Mouse (Mus musculus) kidney, embryonic 14.5 days (tissue): ENCODE measurements at regions not wholly inside any gene's neighbourhood (a gene's known extent, or its start where the extent isn't known, plus 50 kb on each side); places are given as distances from the start of the nearest gene placed in this dataset.

Experiments
- ATAC-seq: fragments of 200-750 bp; cut with Nextera tagmentation; 2 replicates; pipeline ENCODE4 v1.8.0; 2017; ENCODE audit warnings: moderate number of reproducible peaks, mild to moderate bottlenecking, moderate TSS enrichment, moderate library complexity; ENCODE audit not compliant: low FRiP score, low TSS enrichment
- H3K27ac ChIP-seq: fragments of 300-500 bp; sonication (generic); 2 replicates; pipeline ENCODE4 v1.5.1; 2014; ENCODE audit warnings: low read depth, mild to moderate bottlenecking, low read length, moderate library complexity, mixed read lengths
- H3K27me3 ChIP-seq: fragments of 300-500 bp; sonication (generic); 2 replicates; pipeline ENCODE4 v1.6.1; 2014; ENCODE audit warnings: mild to moderate bottlenecking, low read length; ENCODE audit not compliant: control insufficient read depth, insufficient read depth
- H3K36me3 ChIP-seq: fragments of 300-500 bp; sonication (generic); 2 replicates; pipeline ENCODE4 v1.6.1; 2014; ENCODE audit warnings: low read length, mixed read lengths; ENCODE audit not compliant: control insufficient read depth, insufficient read depth
- H3K4me1 ChIP-seq: fragments of 300-500 bp; sonication (generic); 2 replicates; pipeline ENCODE4 v1.6.1; 2014; ENCODE audit warnings: low read length, mixed read lengths; ENCODE audit not compliant: control insufficient read depth, insufficient read depth
- H3K4me2 ChIP-seq: fragments of 300-500 bp; sonication (generic); replicated peaks from 2 replicates; pipeline ENCODE4 v1.6.1; 2014; ENCODE audit warnings: low read depth, mild to moderate bottlenecking, low read length
- H3K4me3 ChIP-seq: fragments of 300-500 bp; sonication (generic); 2 replicates; pipeline ENCODE4 v1.5.1; 2014; ENCODE audit warnings: mild to moderate bottlenecking, low read length
- H3K9ac ChIP-seq: fragments of 300-500 bp; sonication (generic); 2 replicates; pipeline ENCODE4 v1.6.1; 2014; ENCODE audit warnings: low read depth, mild to moderate bottlenecking, low read length, moderate library complexity
- H3K9me3 ChIP-seq: fragments of 300-500 bp; sonication (generic); 2 replicates; pipeline ENCODE4 v1.6.1; 2016; ENCODE audit warnings: low read length; ENCODE audit not compliant: control insufficient read depth
- WGBS: fragments of 180-500 bp; shearing (Covaris S2); extraction: QIAGEN DNeasy Blood & Tissue Kit; methylation state at CpG from one replicate; pipeline ENCODE4 v1.1.7; 2014; 5-methylcytosine and 5-hydroxymethylcytosine counted together

GRCm38 (mm10) chr4:106209465-106209864 is 106.5 kb upstream of the Usp24 start:
- no peak overlapping the region for H3K9ac ChIP-seq
- no peaks in the 10 kb centered on the region for H3K27me3 ChIP-seq
- H3K9me3 ChIP-seq = no peaks in the 10 kb centered on the region
- no peak overlapping the region for H3K4me3 ChIP-seq
- ATAC-seq = no peak
- 0 out of 2 replicates have a peak, but pooled peaks cover 4% of the 10 kb centered on the region for H3K4me1 ChIP-seq
- H3K4me2 ChIP-seq = no peak overlapping the region
- no peak overlapping the region for H3K27ac ChIP-seq
- 85% methylated on average over 11 of the region's 11 CpGs for WGBS
- H3K36me3 ChIP-seq = no peaks in the 10 kb centered on the region

GRCm38 (mm10) chr4:106209975-106210374 is 106.0 kb upstream of the Usp24 start:
- Histone ChIP-seq H3K27me3 (no peaks in the 10 kb centered on the region), H3K4me1 (0 out of 2 replicates have a peak, but pooled peaks cover 4% of the 10 kb centered on the region), H3K4me3 (no peak overlapping the region), H3K4me2 (no peak overlapping the region), H3K9ac (no peak overlapping the region), H3K27ac (no peak overlapping the region), H3K9me3 (no peaks in the 10 kb centered on the region), H3K36me3 (no peaks in the 10 kb centered on the region)
- ATAC-seq = no peak
- WGBS = 90% methylated on average over 1 of the region's 1 CpGs

- no peak overlapping the region for H3K4me3 ChIP-seq
- H3K9ac ChIP-seq = no peak overlapping the region
- 88% methylated on average over 5 of the region's 5 CpGs for WGBS
- no peak for ATAC-seq
- H3K4me1 ChIP-seq = no peaks in the 10 kb centered on the region
- no peaks in the 10 kb centered on the region for H3K27me3 ChIP-seq
- no peaks in the 10 kb centered on the region for H3K9me3 ChIP-seq
- no peak overlapping the region for H3K4me2 ChIP-seq
- no peaks in the 10 kb centered on the region for H3K36me3 ChIP-seq
- no peak overlapping the region for H3K27ac ChIP-seq
Observed at GRCm38 (mm10) chr4:106214170-106214569, 101.8 kb upstream of the Usp24 start.

DNA sequence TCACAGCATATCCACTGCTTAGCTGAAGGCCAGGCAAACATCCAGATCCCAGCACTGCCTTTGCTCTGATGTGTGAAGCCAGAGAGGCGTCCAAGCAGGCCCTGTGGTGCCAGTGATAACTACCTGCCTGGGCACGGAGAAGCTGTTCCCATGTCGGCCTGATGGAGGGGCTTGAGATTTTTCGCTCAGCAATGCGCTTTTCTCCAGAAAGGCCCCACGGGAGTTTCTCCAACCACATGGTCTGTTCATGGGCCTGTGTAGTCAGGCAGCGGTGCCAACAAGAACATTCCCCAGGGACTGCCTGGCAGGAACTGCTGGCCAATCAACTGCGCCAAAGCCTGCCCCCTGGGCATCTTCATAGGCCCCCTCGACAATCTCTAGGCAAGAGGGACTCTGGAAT is 95.4 kb upstream of the Usp24 start:
- no peak overlapping the region for H3K9ac ChIP-seq
- H3K36me3 ChIP-seq = no peaks in the 10 kb centered on the region
- H3K27me3 ChIP-seq = no peaks in the 10 kb centered on the region; the same call in 1 of the 2 replicates
- no peak overlapping the region for H3K4me3 ChIP-seq
- no peaks in the 10 kb centered on the region for H3K4me1 ChIP-seq
- no peak overlapping the region for H3K4me2 ChIP-seq
- WGBS = 73% methylated on average over 9 of the region's 9 CpGs
- H3K27ac ChIP-seq = no peak overlapping the region
- no peaks in the 10 kb centered on the region for H3K9me3 ChIP-seq
- no peak for ATAC-seq

DNA sequence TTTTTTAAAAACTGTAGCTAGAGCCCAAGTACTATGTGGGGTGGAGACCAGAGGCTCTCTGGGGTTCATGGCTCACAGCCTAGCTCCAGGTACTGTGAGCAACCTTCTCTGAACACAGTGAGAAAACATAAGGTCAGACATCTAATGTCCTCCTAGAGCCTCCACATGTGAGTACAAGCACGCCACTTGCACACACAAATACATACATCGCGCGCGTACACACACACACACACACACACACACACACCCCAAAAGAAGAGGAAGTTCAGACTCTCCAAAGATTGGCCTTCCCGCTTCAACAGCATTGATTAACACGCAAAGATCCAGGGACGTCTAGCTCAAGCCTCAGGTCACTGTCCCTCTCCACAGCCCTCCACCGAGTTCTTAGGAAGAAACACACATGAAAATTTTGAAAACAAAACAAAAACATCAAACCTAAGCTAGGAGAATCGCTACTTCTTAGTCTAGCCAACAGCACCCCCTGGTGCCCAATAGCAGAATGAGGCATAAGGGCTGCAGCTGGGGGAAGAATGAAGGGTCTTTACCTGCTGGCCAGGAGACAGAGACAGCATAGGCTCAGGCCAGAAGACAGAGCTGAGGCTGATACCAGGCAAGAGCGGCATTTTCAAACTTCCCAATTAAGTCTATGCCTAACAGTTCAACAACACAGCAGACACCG is 90.7 kb upstream of the Usp24 start:
- peak; percentile 44; the same call in 1 of the 2 replicates for ATAC-seq
- Histone ChIP-seq H3K4me2 (no peak overlapping the region), H3K27ac (no peak overlapping the region), H3K4me1 (no peaks in the 10 kb centered on the region), H3K36me3 (no peaks in the 10 kb centered on the region), H3K27me3 (no peaks in the 10 kb centered on the region), H3K4me3 (no peak overlapping the region), H3K9ac (no peak overlapping the region), H3K9me3 (peaks cover 3% of the 10 kb centered on the region; the same call in 1 of the 2 replicates)
- WGBS = 56% methylated on average over 12 of the region's 12 CpGs

GRCm38 (mm10) chr4:106227428-106227827 is 88.6 kb upstream of the Usp24 start:
- Histone ChIP-seq H3K9me3 (peaks cover 3% of the 10 kb centered on the region; the same call in 1 of the 2 replicates), H3K4me3 (no peak overlapping the region), H3K36me3 (no peaks in the 10 kb centered on the region), H3K9ac (no peak overlapping the region), H3K27ac (no peak overlapping the region), H3K4me1 (no peaks in the 10 kb centered on the region), H3K4me2 (no peak overlapping the region), H3K27me3 (no peaks in the 10 kb centered on the region)
- ATAC-seq = no peak
- WGBS = 58% methylated on average over 8 of the region's 8 CpGs

DNA sequence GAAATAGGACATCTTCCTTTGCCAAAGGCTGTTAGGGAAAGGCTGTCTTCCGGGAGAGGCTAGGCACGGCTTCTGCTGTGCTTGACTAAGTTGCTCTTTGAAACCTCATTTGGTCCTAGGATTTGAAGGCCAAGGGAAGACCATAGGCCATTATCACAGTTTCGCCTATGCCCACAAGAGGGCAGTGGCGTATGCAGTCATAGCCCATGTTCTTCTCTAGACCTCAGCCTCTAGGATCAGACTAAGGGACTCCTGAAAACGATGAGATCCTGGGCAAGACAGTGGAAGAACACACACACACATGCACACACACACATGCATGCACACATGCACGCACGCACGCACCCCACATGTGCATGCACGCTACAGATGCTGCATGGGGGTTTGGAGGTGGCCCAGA is 87.5 kb upstream of the Usp24 start:
- 39% methylated on average over 9 of the region's 9 CpGs for WGBS
- H3K9ac ChIP-seq = no peak overlapping the region
- H3K4me1 ChIP-seq = no peaks in the 10 kb centered on the region
- ATAC-seq = peak; percentile 58
- H3K9me3 ChIP-seq = peaks cover 3% of the 10 kb centered on the region; the same call in 1 of the 2 replicates
- H3K4me3 ChIP-seq = no peak overlapping the region
- no peaks in the 10 kb centered on the region for H3K27me3 ChIP-seq
- no peak overlapping the region for H3K4me2 ChIP-seq
- no peaks in the 10 kb centered on the region for H3K36me3 ChIP-seq
- no peak overlapping the region for H3K27ac ChIP-seq

DNA sequence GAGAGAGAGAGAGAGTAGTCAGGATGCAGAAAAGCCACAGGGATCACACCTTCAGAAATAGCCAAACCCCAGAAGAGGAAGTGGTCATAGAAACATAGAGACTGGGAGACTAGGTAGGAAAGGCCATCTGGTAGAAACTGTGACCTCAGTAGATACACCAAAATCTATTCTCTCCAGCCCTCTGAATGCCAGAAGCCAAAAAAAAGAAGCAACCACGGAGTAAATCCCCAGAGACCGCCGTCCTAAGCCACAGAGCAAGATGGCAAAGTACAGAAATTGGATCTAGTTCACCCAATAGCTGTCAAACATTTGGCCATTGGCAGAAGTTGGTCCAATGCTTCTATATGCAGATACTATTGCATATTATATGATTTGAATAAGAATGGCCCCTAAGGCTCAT is 86.5 kb upstream of the Usp24 start:
- ATAC-seq = no peak
- Histone ChIP-seq H3K4me1 (no peaks in the 10 kb centered on the region), H3K4me3 (no peak overlapping the region), H3K27ac (no peak overlapping the region), H3K27me3 (no peaks in the 10 kb centered on the region), H3K9me3 (peaks cover 3% of the 10 kb centered on the region; the same call in 1 of the 2 replicates), H3K9ac (no peak overlapping the region), H3K4me2 (no peak overlapping the region), H3K36me3 (no peaks in the 10 kb centered on the region)
- 85% methylated on average over 3 of the region's 3 CpGs for WGBS

DNA sequence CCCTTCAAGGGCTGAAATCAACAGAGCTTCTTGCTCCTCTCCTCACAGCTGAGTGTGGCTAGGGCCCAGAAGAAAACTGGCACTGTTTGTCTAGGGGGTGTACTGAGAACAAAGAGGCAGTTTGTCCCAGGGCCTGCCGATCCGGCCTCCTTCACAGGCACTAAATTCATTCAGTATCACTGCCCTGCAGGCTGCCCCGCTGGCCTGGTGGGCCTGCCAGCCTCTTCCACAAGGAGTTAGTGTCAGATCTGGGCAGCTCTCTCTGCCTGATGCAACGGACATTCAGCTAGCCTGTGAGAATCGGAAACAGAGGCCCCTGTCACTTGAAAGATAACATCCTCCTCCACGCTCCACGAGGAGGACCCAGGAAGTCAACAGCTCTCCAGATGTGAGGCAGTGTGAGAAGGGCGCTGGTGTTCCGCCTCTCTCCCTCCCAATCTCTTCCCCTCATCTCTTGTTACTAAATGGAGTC is 83.5 kb upstream of the Usp24 start:
- Histone ChIP-seq H3K4me1 (no peaks in the 10 kb centered on the region), H3K27ac (no peak overlapping the region), H3K9me3 (peaks cover 3% of the 10 kb centered on the region; the same call in 1 of the 2 replicates), H3K4me2 (no peak overlapping the region), H3K9ac (no peak overlapping the region), H3K27me3 (no peaks in the 10 kb centered on the region), H3K36me3 (no peaks in the 10 kb centered on the region), H3K4me3 (no peak overlapping the region)
- ATAC-seq = no peak
- 12% methylated on average over 9 of the region's 9 CpGs for WGBS
